8 mouse cellular contexts compared by ENCODE assay signal in the genomic region with DNA sequence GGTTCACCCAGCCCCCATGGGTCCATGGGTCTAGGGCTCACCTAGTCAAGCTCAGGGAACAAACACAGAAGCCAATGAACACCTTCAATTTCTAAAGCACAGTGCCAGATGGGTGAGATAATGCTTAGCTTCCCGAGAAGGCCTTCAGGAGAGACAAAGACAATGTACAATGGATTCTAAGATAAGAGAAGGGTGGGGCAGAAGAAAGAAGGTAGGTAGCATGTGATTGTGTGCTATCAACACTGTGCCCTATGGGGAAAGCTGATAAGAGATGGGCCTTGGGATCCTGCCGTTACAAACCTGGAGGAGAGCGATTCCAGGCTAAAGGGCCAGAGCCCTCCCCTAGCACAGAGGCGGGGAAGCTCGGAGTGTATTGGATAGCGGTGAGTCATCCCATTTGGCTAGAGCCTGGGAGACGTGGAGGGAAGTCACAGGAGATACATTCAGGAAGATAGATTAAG. TPM values are rescaled to one million over a fixed set of nuclear protein-coding genes. Genes with fewer than 3 reads are reported as not detected.
DNase-seq lines count a peak whose midpoint lies in the region; ATAC-seq lines count a peak whose summit lies in the region.
"Had no signal": no experiment of that assay in that cellular context is flagged by ENCODE, and none has a peak within 500 bp of the region (broad histone marks: within the 10 kb centered on the region; RNA-seq: fewer than 3 reads in every experiment).

No protein-coding gene starts in this region.

- 0 out of 2 replicates have a peak, but pooled peaks cover 5% of the 10 kb centered on the region for H3K4me1 ChIP-seq in lung, embryonic 16.5 days (replicated peaks; ENCODE audit: control insufficient read depth, insufficient read depth, low read length)
- peaks cover 9% of the 10 kb centered on the region for H3K4me1 ChIP-seq in stomach, embryonic 15.5 days

- H3K9me3 ChIP-seq in lung, embryonic 16.5 days (ENCODE audit: control insufficient read depth, low read length): no peaks in the 10 kb centered on the region
- H3K9me3 ChIP-seq in stomach, embryonic 15.5 days: no peaks in the 10 kb centered on the region

- no peak for DNase-seq in lung, postnatal 10 days
- peak; percentile 36 for DNase-seq in c-Kit-positive CD71-positive TER-119-positive erythroid progenitor cells, embryonic 14.5 days (ENCODE audit: low spot score)
- DNase-seq in heart, postnatal 10 days: peak; percentile 40 to 47
- DNase-seq in layer of hippocampus, adult 11-12 months (ENCODE audit: low spot score): no peak
- no peak for DNase-seq in ovary, adult 18-20 months (ENCODE audit: low spot score)
- DNase-seq: thymus, postnatal 25 days had no signal

- no peak overlapping the region for H3K4me3 ChIP-seq in lung, embryonic 16.5 days (ENCODE audit: low read length)
- H3K4me3 ChIP-seq in stomach, embryonic 15.5 days (replicated peaks): no peak overlapping the region

- no peak overlapping the region for H3K27ac ChIP-seq in lung, embryonic 16.5 days (ENCODE audit: low read length)
- 0 out of 2 replicates have a peak overlapping the region, but pooled peaks have one; percentile 16 for H3K27ac ChIP-seq in stomach, embryonic 15.5 days

- no peak overlapping the region for H3K9ac ChIP-seq in lung, embryonic 16.5 days (ENCODE audit: low read length)
- no peak overlapping the region for H3K9ac ChIP-seq in stomach, embryonic 15.5 days

- no peaks in the 10 kb centered on the region for H3K36me3 ChIP-seq in lung, embryonic 16.5 days (ENCODE audit: control insufficient read depth, insufficient read depth, low read length)
- no peaks in the 10 kb centered on the region for H3K36me3 ChIP-seq in stomach, embryonic 15.5 days

- 40% methylated on average over 7 of the region's 7 CpGs for WGBS in lung, embryonic 16.5 days
- WGBS in stomach, embryonic 15.5 days: 14% methylated on average over 7 of the region's 7 CpGs

- H3K27me3 ChIP-seq in lung, embryonic 16.5 days (ENCODE audit: control insufficient read depth, insufficient read depth, low read depth, low read length): no peaks in the 10 kb centered on the region
- no peaks in the 10 kb centered on the region for H3K27me3 ChIP-seq in stomach, embryonic 15.5 days (replicated peaks)

- no peak overlapping the region for H3K4me2 ChIP-seq in lung, embryonic 16.5 days (ENCODE audit: low read depth, low read length)
- H3K4me2 ChIP-seq in stomach, embryonic 15.5 days: no peak overlapping the region

- peak; percentile 59; the same call in 1 of the 2 replicates for ATAC-seq in lung, embryonic 16.5 days (ENCODE audit: low read depth)
- ATAC-seq in stomach, embryonic 15.5 days (ENCODE audit: insufficient read depth, low FRiP score, low read depth): peak; percentile 78

- intact Hi-C loops in heart, postnatal 10 days (cut with DNase I): no loop called here

RNA-seq across cellular contexts. Expression of gene Scube2, which starts 12.7 kb away (rescaled TPM):
- 4.1 and 4.6 TPM in 2 replicates for polyA plus RNA-seq in lung, embryonic 16.5 days (2015; fragmentation: Nextera tagmentation; extraction: Ambion mirVana)
- 10 to 100 TPM; 14.3 to 17.2 TPM for total RNA-seq in heart, postnatal 10 days (2021)
- polyA plus RNA-seq in stomach, embryonic 15.5 days (2015; fragmentation: Nextera tagmentation; extraction: Ambion mirVana): 1.5 TPM in 2 replicates

Comparison
In these comparisons a context has a peak if more than half of its experiments do, and no peak if none do; other contexts are left out.
1. DNase-seq: peak in c-Kit-positive CD71-positive TER-119-positive erythroid progenitor cells, embryonic 14.5 days (single experiment) and heart, postnatal 10 days (2 of 2); none in lung, postnatal 10 days (single experiment), layer of hippocampus, adult 11-12 months (single experiment) and ovary, adult 18-20 months (single experiment).